Mouse (Mus musculus): Measurements from ENCODE around the gene Tmem150c. TPM values are rescaled to one million over a fixed set of nuclear protein-coding genes. Genes with fewer than 3 reads are reported as not detected.
A peak's percentile ranks its signal among the peaks of the same experiment; 100 is the strongest.

Gene Tmem150c
- polyA plus RNA-seq (2016; fragmentation: Nextera tagmentation; extraction: Ambion mirVana): 0.60 and 0.66 TPM in 2 replicates

GRCm38 (mm10) chr5:100159638-100159973 lies at the start of gene Tmem150c:
Gene Tmem150c, minus strand, starts transcription at chr5:100159808.
- WGBS: 8% methylated on average over 6 of the region's 6 CpGs
- peaks cover 45% of the 10 kb centered on the region for H3K27me3 ChIP-seq (ENCODE audit: low read depth, poor library complexity, severe bottlenecking)

GRCm38 (mm10) chr5:100209093-100209492 lies 49.5 kb upstream of the Tmem150c start:
- Histone ChIP-seq H3K4me3 (no peak overlapping the region), H3K4me1 (no peaks in the 10 kb centered on the region), H3K27me3 (ENCODE audit: low read depth, poor library complexity, severe bottlenecking) (no peaks in the 10 kb centered on the region), H3K9me3 (replicated peaks) (no peaks in the 10 kb centered on the region), H3K27ac (no peak overlapping the region), H3K36me3 (no peaks in the 10 kb centered on the region)
- DNase-seq (ENCODE audit: low spot score): no peak
- 83% methylated on average over 7 of the region's 7 CpGs for WGBS

More at GRCm38 (mm10) chr5:100159638-100159973, at the start of gene Tmem150c:
- H3K4me3 ChIP-seq: peak within 1 kb of the TSS; percentile 85
- no peaks in the 10 kb centered on the region for H3K9me3 ChIP-seq (replicated peaks)
- H3K27ac ChIP-seq: peak within 1 kb of the TSS; percentile 79
- H3K36me3 ChIP-seq: no peaks in the 10 kb centered on the region
- DNase-seq (ENCODE audit: low spot score): no peak
- H3K4me1 ChIP-seq: peaks cover 16% of the 10 kb centered on the region

- H3K9me3 ChIP-seq (replicated peaks): no peaks in the 10 kb centered on the region
- 79% methylated on average over 6 of the region's 6 CpGs for WGBS
Measured at GRCm38 (mm10) chr5:100206675-100207074, 47.1 kb upstream of the Tmem150c start.

GRCm38 (mm10) chr5:100205519-100206189 lies 46.0 kb upstream of the Tmem150c start:
- H3K27me3 ChIP-seq (ENCODE audit: low read depth, poor library complexity, severe bottlenecking): no peaks in the 10 kb centered on the region
- WGBS: 86% methylated on average over 9 of the region's 9 CpGs
- H3K36me3 ChIP-seq: no peaks in the 10 kb centered on the region
- DNase-seq (ENCODE audit: low spot score): no peak
- no peak overlapping the region for H3K27ac ChIP-seq
- no peaks in the 10 kb centered on the region for H3K9me3 ChIP-seq (replicated peaks)
- H3K4me1 ChIP-seq: no peaks in the 10 kb centered on the region
- H3K4me3 ChIP-seq: no peak overlapping the region

More at GRCm38 (mm10) chr5:100206675-100207074, 47.1 kb upstream of the Tmem150c start:
- H3K36me3 ChIP-seq: no peaks in the 10 kb centered on the region
- no peak overlapping the region for H3K4me3 ChIP-seq
- no peaks in the 10 kb centered on the region for H3K4me1 ChIP-seq
- no peak for DNase-seq (ENCODE audit: low spot score)
- no peaks in the 10 kb centered on the region for H3K27me3 ChIP-seq (ENCODE audit: low read depth, poor library complexity, severe bottlenecking)
- H3K27ac ChIP-seq: no peak overlapping the region

- H3K27me3 ChIP-seq (ENCODE audit: low read depth, poor library complexity, severe bottlenecking): no peaks in the 10 kb centered on the region
- peaks cover 15% of the 10 kb centered on the region; the same call in 1 of the 2 replicates for H3K4me1 ChIP-seq
- no peak for DNase-seq (ENCODE audit: low spot score)
- H3K9me3 ChIP-seq (replicated peaks): no peaks in the 10 kb centered on the region
- WGBS: 69% methylated on average over 5 of the region's 5 CpGs
- H3K27ac ChIP-seq: no peak overlapping the region
- H3K36me3 ChIP-seq: no peaks in the 10 kb centered on the region
- no peak overlapping the region for H3K4me3 ChIP-seq
Measured at GRCm38 (mm10) chr5:100200805-100201204, 41.2 kb upstream of the Tmem150c start.

GRCm38 (mm10) chr5:100200296-100200695 lies 40.7 kb upstream of the Tmem150c start:
- no peak for DNase-seq (ENCODE audit: low spot score)
- Histone ChIP-seq H3K4me3 (no peak overlapping the region), H3K27ac (no peak overlapping the region), H3K9me3 (replicated peaks) (no peaks in the 10 kb centered on the region), H3K36me3 (no peaks in the 10 kb centered on the region), H3K27me3 (ENCODE audit: low read depth, poor library complexity, severe bottlenecking) (no peaks in the 10 kb centered on the region), H3K4me1 (peaks cover 15% of the 10 kb centered on the region; the same call in 1 of the 2 replicates)
- WGBS: 81% methylated on average over 5 of the region's 5 CpGs

GRCm38 (mm10) chr5:100199092-100199853 lies 39.7 kb upstream of the Tmem150c start:
- Histone ChIP-seq H3K4me3 (no peak overlapping the region), H3K27me3 (ENCODE audit: low read depth, poor library complexity, severe bottlenecking) (no peaks in the 10 kb centered on the region), H3K36me3 (no peaks in the 10 kb centered on the region), H3K27ac (peak overlapping the region; percentile 58; the same call in 1 of the 2 replicates), H3K9me3 (replicated peaks) (no peaks in the 10 kb centered on the region), H3K4me1 (peaks cover 15% of the 10 kb centered on the region; the same call in 1 of the 2 replicates)
- WGBS: 62% methylated on average over 7 of the region's 7 CpGs
- no peak for DNase-seq (ENCODE audit: low spot score)

GRCm38 (mm10) chr5:100197476-100197875 lies 37.9 kb upstream of the Tmem150c start:
- Histone ChIP-seq H3K9me3 (replicated peaks) (no peaks in the 10 kb centered on the region), H3K4me1 (peaks cover 15% of the 10 kb centered on the region; the same call in 1 of the 2 replicates), H3K27ac (peak overlapping the region; percentile 39; the same call in 1 of the 2 replicates), H3K27me3 (ENCODE audit: low read depth, poor library complexity, severe bottlenecking) (no peaks in the 10 kb centered on the region), H3K36me3 (no peaks in the 10 kb centered on the region), H3K4me3 (no peak overlapping the region)
- WGBS: 84% methylated on average over 9 of the region's 9 CpGs
- DNase-seq (ENCODE audit: low spot score): no peak

GRCm38 (mm10) chr5:100196854-100197431 lies 37.3 kb upstream of the Tmem150c start:
- Histone ChIP-seq H3K4me1 (peaks cover 15% of the 10 kb centered on the region; the same call in 1 of the 2 replicates), H3K27me3 (ENCODE audit: low read depth, poor library complexity, severe bottlenecking) (no peaks in the 10 kb centered on the region), H3K4me3 (no peak overlapping the region), H3K36me3 (no peaks in the 10 kb centered on the region), H3K27ac (no peak overlapping the region), H3K9me3 (replicated peaks) (no peaks in the 10 kb centered on the region)
- DNase-seq (ENCODE audit: low spot score): no peak
- WGBS: 79% methylated on average over 15 of the region's 15 CpGs

GRCm38 (mm10) chr5:100196397-100196796 lies 36.8 kb upstream of the Tmem150c start:
- Histone ChIP-seq H3K4me1 (peaks cover 15% of the 10 kb centered on the region; the same call in 1 of the 2 replicates), H3K9me3 (replicated peaks) (no peaks in the 10 kb centered on the region), H3K27ac (no peak overlapping the region), H3K27me3 (ENCODE audit: low read depth, poor library complexity, severe bottlenecking) (no peaks in the 10 kb centered on the region), H3K4me3 (no peak overlapping the region), H3K36me3 (no peaks in the 10 kb centered on the region)
- DNase-seq (ENCODE audit: low spot score): no peak
- WGBS: 74% methylated on average over 9 of the region's 9 CpGs

GRCm38 (mm10) chr5:100191438-100192190 lies 32.0 kb upstream of the Tmem150c start:
- no peak overlapping the region for H3K27ac ChIP-seq
- peaks cover 3% of the 10 kb centered on the region; the same call in 1 of the 2 replicates for H3K4me1 ChIP-seq
- H3K27me3 ChIP-seq (ENCODE audit: low read depth, poor library complexity, severe bottlenecking): no peaks in the 10 kb centered on the region
- WGBS: 91% methylated on average over 14 of the region's 14 CpGs
- no peak overlapping the region for H3K4me3 ChIP-seq
- no peak for DNase-seq (ENCODE audit: low spot score)
- no peaks in the 10 kb centered on the region for H3K9me3 ChIP-seq (replicated peaks)
- no peaks in the 10 kb centered on the region for H3K36me3 ChIP-seq

Data from limb, embryonic 10.5 days (tissue).